In the genomic region with DNA sequence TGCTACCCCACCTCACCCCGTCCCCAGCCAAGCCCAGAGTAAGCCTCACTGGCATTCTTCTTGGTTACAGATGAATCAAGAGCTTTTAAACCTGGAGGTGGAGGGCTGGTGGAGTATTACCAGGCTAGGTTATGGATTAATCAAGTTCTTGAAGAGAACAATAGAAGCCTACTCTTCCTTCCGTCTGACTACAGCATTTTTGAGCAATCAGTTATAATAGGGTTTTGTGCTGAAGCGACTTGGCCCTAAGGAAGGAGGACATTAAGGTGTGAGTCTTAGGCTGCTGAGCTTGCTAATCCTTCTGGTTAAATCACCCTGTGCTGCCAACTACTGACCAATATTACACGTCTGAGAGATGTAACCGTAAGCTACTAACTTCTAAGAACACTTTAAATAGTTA, we compare ENCODE assay signal across 12 mouse cellular contexts. TPM values are rescaled to one million over a fixed set of nuclear protein-coding genes. Genes with fewer than 3 reads are reported as not detected.
A peak's percentile ranks its signal among the peaks of the same experiment; 100 is the strongest.
DNase-seq lines count a peak whose midpoint lies in the region; ATAC-seq and TF ChIP-seq lines count a peak whose summit lies in the region.
"Had no signal": no experiment of that assay in that cellular context is flagged by ENCODE, and none has a peak within 500 bp of the region (broad histone marks: within the 10 kb centered on the region; RNA-seq: fewer than 3 reads in every experiment).

No protein-coding gene starts in this region.

- peak overlapping the region; percentile 45 for H3K4me2 ChIP-seq in forebrain, postnatal 0 days (ENCODE audit: low read depth)
- peak overlapping the region; percentile 79 for H3K4me2 ChIP-seq in liver, embryonic 14.5 days (ENCODE audit: low read depth)

- H3K27me3 ChIP-seq in C2C12 (ENCODE audit: control insufficient read depth, insufficient read depth, insufficient read length), result no peaks in the 10 kb centered on the region
- H3K27me3 ChIP-seq in forebrain, postnatal 0 days (ENCODE audit: insufficient read depth, low read length), result no peaks in the 10 kb centered on the region; the same call in 1 of the 2 replicates
- H3K27me3 ChIP-seq in liver, embryonic 14.5 days (ENCODE audit: control insufficient read depth, insufficient read depth, low read length), result peaks cover 1% of the 10 kb centered on the region

- WGBS in forebrain, postnatal 0 days, result 16% methylated on average over 5 of the region's 5 CpGs
- 12% methylated on average over 5 of the region's 5 CpGs for WGBS in liver, embryonic 14.5 days (ENCODE audit: insufficient replicate concordance)

- no peak overlapping the region for H3K27ac ChIP-seq in forebrain, postnatal 0 days (ENCODE audit: low read depth, low read length)
- H3K27ac ChIP-seq in liver, embryonic 14.5 days, result no peak overlapping the region

- H3K4me3 ChIP-seq in C2C12 (ENCODE audit: insufficient read depth, poor library complexity, severe bottlenecking), result peak overlapping the region; percentile 40
- H3K4me3 ChIP-seq in forebrain, postnatal 0 days (ENCODE audit: low read depth, low read length), result peak overlapping the region; percentile 50
- peak overlapping the region; percentile 56 to 66 for H3K4me3 ChIP-seq in liver, embryonic 14.5 days (ENCODE audit: insufficient read depth in 1 of 2, low read depth in 2 of 2, low read length in 2 of 2)

- no peak for ATAC-seq in forebrain, postnatal 0 days
- no peak for ATAC-seq in liver, embryonic 14.5 days (ENCODE audit: insufficient read depth)
- no peak for ATAC-seq in granulocyte monocyte progenitor cell, adult 5-6 weeks (replicated peaks; ENCODE audit: poor library complexity, severe bottlenecking)

- H3K79me2 ChIP-seq in C2C12 (ENCODE audit: control insufficient read depth, insufficient read depth), result no peaks in the 10 kb centered on the region

- no peaks in the 10 kb centered on the region for H3K79me3 ChIP-seq in C2C12 (ENCODE audit: low read depth)

- H3K9me3 ChIP-seq in forebrain, postnatal 0 days (ENCODE audit: low read length), result no peaks in the 10 kb centered on the region
- H3K9me3 ChIP-seq in liver, embryonic 14.5 days (ENCODE audit: control insufficient read depth, low read length), result no peaks in the 10 kb centered on the region

- no peaks in the 10 kb centered on the region for H3K4me1 ChIP-seq in forebrain, postnatal 0 days (ENCODE audit: insufficient read depth)
- H3K4me1 ChIP-seq in liver, embryonic 14.5 days (replicated peaks; ENCODE audit: control insufficient read depth in 2 of 2, insufficient read depth in 2 of 2, low read length in 1 of 2), result peaks cover 0 to 31% of the 10 kb centered on the region in 2 experiments; a peak in 3 of 4 replicates

- TF ChIP-seq EP300 in liver, embryonic 14.5 days (IDR thresholded peaks at IDR 0.05; ENCODE audit: low read depth), result no peak

- no peak overlapping the region for H3ac ChIP-seq in C2C12 (ENCODE audit: control insufficient read depth, insufficient read length, low read depth)

- peak; percentile 27 for DNase-seq in heart, adult 11 months
- no peak for DNase-seq in heart, postnatal 14 days
- no peak for DNase-seq in forebrain, postnatal 0 days
- DNase-seq in liver, embryonic 14.5 days (ENCODE audit: low read depth in 3 of 3, low spot score in 3 of 3), result no peak
- no peak for DNase-seq in testis, postnatal 14 days (ENCODE audit: low spot score)
- no peak for DNase-seq in spleen, postnatal 14 days (ENCODE audit: low spot score in 2 of 2)
- DNase-seq: gastrocnemius, postnatal 14 days; lung, postnatal 4 days had no signal

- H3K36me3 ChIP-seq in C2C12 (ENCODE audit: control insufficient read depth, insufficient read depth), result no peaks in the 10 kb centered on the region
- H3K36me3 ChIP-seq in forebrain, postnatal 0 days (ENCODE audit: insufficient read depth), result no peaks in the 10 kb centered on the region
- H3K36me3 ChIP-seq in liver, embryonic 14.5 days (replicated peaks; ENCODE audit: control insufficient read depth, insufficient read depth, low read depth), result no peaks in the 10 kb centered on the region

- peak overlapping the region; percentile 43; the same call in 1 of the 2 replicates for H3K9ac ChIP-seq in forebrain, postnatal 0 days
- H3K9ac ChIP-seq in liver, embryonic 14.5 days (replicated peaks), result no peak overlapping the region

- no peak for TF ChIP-seq CTCF in C2C12 (IDR thresholded peaks at IDR 0.05; ENCODE audit: control insufficient read depth, insufficient read depth, insufficient read length)
- no peak for TF ChIP-seq CTCF in forebrain, postnatal 0 days (IDR thresholded peaks at IDR 0.05; ENCODE audit: low read depth)
- TF ChIP-seq CTCF in liver, embryonic 14.5 days (IDR thresholded peaks at IDR 0.05; ENCODE audit: low read depth), result no peak

- intact Hi-C loops in heart, postnatal 14 days (cut with DNase I), result no loop called here

TF ChIP-seq in C2C12, 6 proteins besides CTCF, POLR2A, EP300 and RAD21:
- no peak for TF ChIP-seq FOSL1 (IDR thresholded peaks at IDR 0.05; ENCODE audit: insufficient read depth, low read length, poor library complexity, severe bottlenecking)
- TF ChIP-seq USF1 (IDR thresholded peaks at IDR 0.05; ENCODE audit: low read depth), result no peak
- TF ChIP-seq CEBPB (IDR thresholded peaks at IDR 0.05; ENCODE audit: low read depth), result no peak

RNA-seq across cellular contexts. Expression of gene Gpx5, which starts 32.2 kb away (rescaled TPM):
- total RNA-seq in heart, postnatal 14 days (2021), result not detected
- polyA plus RNA-seq in C2C12 (2012; fragmentation: generic; extraction: Trizol), result not detected
- not detected in 2 replicates for total RNA-seq in forebrain, postnatal 0 days (2014; rRNA removed)
- polyA plus RNA-seq in forebrain, postnatal 0 days (2015; fragmentation: Nextera tagmentation; extraction: Ambion mirVana), result not detected in 2 replicates
- not detected in 2 replicates for polyA plus RNA-seq in liver, embryonic 14.5 days (2012; rRNA removed)
- not detected in 2 replicates for polyA plus RNA-seq in liver, embryonic 14.5 days (2014; fragmentation: Nextera tagmentation; extraction: Ambion mirVana)
- not detected in 2 replicates for total RNA-seq in granulocyte monocyte progenitor cell, adult 5-6 weeks (2014; fragmentation: Nextera tagmentation)
- total RNA-seq in granulocyte monocyte progenitor cell, adult 5-6 weeks (2017), result not detected in 2 replicates
- total RNA-seq: adrenal gland, postnatal 25 days; gastrocnemius, postnatal 14 days had no signal
- polyA plus RNA-seq: small intestine, adult 2 months had no signal

RNA-seq across cellular contexts. Expression of gene Gpx6, which starts 51.6 kb away (rescaled TPM):
- not detected for total RNA-seq in heart, postnatal 14 days (2021)
- polyA plus RNA-seq in C2C12 (2012; fragmentation: generic; extraction: Trizol), result not detected
- total RNA-seq in forebrain, postnatal 0 days (2014; rRNA removed), result 0.15 TPM in 1 of 2 replicates, not detected in the other
- 0.11 and 0.14 TPM in 2 replicates for polyA plus RNA-seq in forebrain, postnatal 0 days (2015; fragmentation: Nextera tagmentation; extraction: Ambion mirVana)
- 0.02 TPM in 1 of 2 replicates, not detected in the other for polyA plus RNA-seq in liver, embryonic 14.5 days (2012; rRNA removed)
- polyA plus RNA-seq in liver, embryonic 14.5 days (2014; fragmentation: Nextera tagmentation; extraction: Ambion mirVana), result not detected in 2 replicates
- total RNA-seq in granulocyte monocyte progenitor cell, adult 5-6 weeks (2014; fragmentation: Nextera tagmentation), result not detected in 2 replicates
- total RNA-seq in granulocyte monocyte progenitor cell, adult 5-6 weeks (2017), result not detected in 2 replicates
- total RNA-seq: adrenal gland, postnatal 25 days; gastrocnemius, postnatal 14 days had no signal
- polyA plus RNA-seq: small intestine, adult 2 months had no signal
